Mouse (Mus musculus): ENCODE data around the gene Shprh. TPM values are rescaled to one million over a fixed set of nuclear protein-coding genes. Genes with fewer than 3 reads are reported as not detected.

Shprh gene
- polyA plus RNA-seq (2015; fragmentation: Illumina TruSeq; extraction: RNeasy Lipid Tissue Mini Kit (QIAGEN cat#74804); ENCODE audit: insufficient read depth, low read depth, low replicate concordance) = 2.5 TPM

GRCm38 (mm10) chr10:11148884-11149741, at the start of gene Shprh:
TSS of gene Shprh (plus strand) at chr10:11149427.

Other genes with a start within 250 kb of the Shprh start
- gene Grm1, start 67.1 kb upstream of the Shprh start, polyA plus RNA-seq (2015; fragmentation: Illumina TruSeq; extraction: RNeasy Lipid Tissue Mini Kit (QIAGEN cat#74804); ENCODE audit: insufficient read depth, low read depth, low replicate concordance) = not detected
- 2.5 TPM for gene Fbxo30, start 131.9 kb downstream of the Shprh start, polyA plus RNA-seq (2015; fragmentation: Illumina TruSeq; extraction: RNeasy Lipid Tissue Mini Kit (QIAGEN cat#74804); ENCODE audit: insufficient read depth, low read depth, low replicate concordance)
- gene Epm2a, start 194.0 kb downstream of the Shprh start, polyA plus RNA-seq (2015; fragmentation: Illumina TruSeq; extraction: RNeasy Lipid Tissue Mini Kit (QIAGEN cat#74804); ENCODE audit: insufficient read depth, low read depth, low replicate concordance) = 0.72 TPM